Mouse (Mus musculus) small intestine, adult 2 months (tissue): ENCODE results near the gene Tmem50b. TPM values are rescaled to one million over a fixed set of nuclear protein-coding genes. Genes with fewer than 3 reads are reported as not detected.

Experiments
- H3K27ac ChIP-seq: fragments of 200-500 bp; 2 replicates; pipeline ENCODE4 v1.5.1; 2012; ENCODE audit warnings: low read depth, low read length, control low read depth, inconsistent platforms; ENCODE audit not compliant: insufficient read depth
- H3K27me3 ChIP-seq: fragments of 200-500 bp; 2 replicates; pipeline ENCODE4 v1.6.1; 2012; ENCODE audit warnings: mild to moderate bottlenecking, moderate library complexity, low read length, inconsistent platforms; ENCODE audit not compliant: control insufficient read depth, insufficient read depth
- H3K36me3 ChIP-seq: fragments of 200-500 bp; 2 replicates; pipeline ENCODE4 v1.6.1; 2012; ENCODE audit warnings: mild to moderate bottlenecking, low read length, control low read depth, inconsistent platforms; ENCODE audit not compliant: control insufficient read depth, insufficient read depth
- H3K4me1 ChIP-seq: fragments of 200-500 bp; 2 replicates; pipeline ENCODE4 v1.6.1; 2012; ENCODE audit warnings: low read length, inconsistent platforms, mixed read lengths; ENCODE audit not compliant: control insufficient read depth, insufficient read depth, insufficient read length
- H3K4me3 ChIP-seq: fragments of 200-500 bp; 2 replicates; pipeline ENCODE4 v1.5.1; 2012; ENCODE audit warnings: low read depth, mild to moderate bottlenecking, control low read depth, inconsistent platforms, low read length, moderate library complexity
- CTCF ChIP-seq: fragments of 200-500 bp; IDR thresholded peaks from 2 replicates; pipeline ENCODE4 v1.5.1; 2012; ENCODE audit warnings: low read depth, mild to moderate bottlenecking, control low read depth, inconsistent platforms, low read length, moderate library complexity, mixed read lengths; ENCODE audit not compliant: insufficient replicate concordance, insufficient read length; ENCODE audit errors: extremely low read depth
- POLR2A ChIP-seq: fragments of 200-500 bp; IDR thresholded peaks from 2 replicates; pipeline ENCODE4 v1.6.1; 2012; ENCODE audit warnings: low read depth, mild to moderate bottlenecking, control low read depth, inconsistent platforms, low read length, moderate library complexity
- WGBS: fragments of 180-500 bp; shearing (Covaris S2); methylation state at CpG from one replicate; pipeline ENCODE4 v1.1.7; 2018; 5-methylcytosine and 5-hydroxymethylcytosine counted together
- polyA plus RNA-seq: library from polyadenylated mRNA; depleted of rRNA; stranded (reverse); fragments of >200 nt; gene quantifications from 2 replicates; pipeline ENCODE4 v1.2.3, GENCODE M21; 2012

Tmem50b gene
- polyA plus RNA-seq, 1 experiment = 20.0 TPM

DNA sequence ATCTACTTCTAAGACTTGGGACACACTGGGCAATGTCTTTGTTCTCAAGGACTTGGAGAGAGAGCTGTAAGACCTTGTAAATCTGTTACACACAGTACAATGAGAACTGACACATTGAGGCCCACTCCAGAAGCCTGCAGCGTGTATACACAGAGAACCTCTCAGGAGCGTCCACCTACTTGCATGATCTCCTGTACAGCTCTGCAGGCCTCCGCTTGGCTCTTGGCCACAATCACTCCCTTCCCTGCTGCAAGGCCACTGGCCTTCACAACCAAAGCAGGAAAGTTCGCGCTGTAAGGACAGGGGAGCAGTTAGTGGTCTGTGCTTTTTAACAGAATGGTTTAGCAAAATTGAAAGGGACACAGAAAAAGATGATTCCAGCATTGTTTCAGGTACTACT is 41.6 kb upstream of the Tmem50b start:
- no peak for TF ChIP-seq CTCF
- TF ChIP-seq POLR2A = no peak
- Histone ChIP-seq H3K4me1 (no peaks in the 10 kb centered on the region), H3K36me3 (peaks cover 45% of the 10 kb centered on the region), H3K27ac (no peak overlapping the region), H3K4me3 (no peak overlapping the region), H3K27me3 (no peaks in the 10 kb centered on the region)
- 93% methylated on average over 5 of the region's 5 CpGs for WGBS

DNA sequence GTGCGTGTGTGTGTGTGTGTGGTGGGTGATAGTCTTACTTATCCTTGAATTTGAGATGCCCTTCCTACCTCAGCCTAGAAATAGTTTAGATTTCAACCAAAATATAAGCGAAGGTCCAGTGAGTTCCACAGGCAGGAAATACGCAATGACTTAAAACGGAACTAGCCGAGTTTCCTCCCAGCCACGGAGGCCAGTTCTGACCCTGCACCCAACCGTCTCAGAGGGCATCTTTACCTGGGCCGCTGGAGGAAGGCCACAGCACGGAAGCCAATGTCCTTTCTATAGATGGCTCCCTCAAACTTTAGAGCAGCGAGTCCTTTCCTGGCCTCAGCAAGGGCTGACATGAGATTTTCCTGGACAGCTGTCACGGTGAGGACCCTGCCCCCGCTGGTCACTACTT is 36.0 kb upstream of the Tmem50b start:
- no peak for TF ChIP-seq POLR2A
- no peak for TF ChIP-seq CTCF
- no peak overlapping the region for H3K4me3 ChIP-seq
- WGBS = 87% methylated on average over 12 of the region's 12 CpGs

DNA sequence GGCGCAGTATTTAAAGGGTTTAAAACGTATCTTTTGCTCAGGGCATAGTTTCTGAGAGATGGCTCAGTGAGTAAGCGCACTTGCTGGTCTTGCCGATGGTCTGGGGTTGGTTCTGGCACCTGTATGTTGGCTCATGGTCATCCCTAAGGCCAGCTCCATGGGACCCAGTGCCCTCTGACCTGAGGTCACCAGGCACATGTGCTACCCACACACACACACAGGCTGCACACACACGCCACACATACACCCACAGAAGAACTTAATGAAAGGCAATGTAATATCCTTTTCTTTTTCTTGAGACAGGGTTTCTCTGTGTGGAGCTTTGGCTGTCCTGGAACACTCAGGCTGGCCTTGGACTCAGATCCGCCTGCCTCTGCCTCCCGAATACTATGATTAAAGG is 35.3 kb upstream of the Tmem50b start:
- WGBS = 90% methylated on average over 7 of the region's 7 CpGs
- Histone ChIP-seq H3K36me3 (peaks cover 42% of the 10 kb centered on the region), H3K4me1 (no peaks in the 10 kb centered on the region), H3K27ac (no peak overlapping the region), H3K4me3 (no peak overlapping the region), H3K27me3 (no peaks in the 10 kb centered on the region)
- no peak for TF ChIP-seq CTCF
- no peak for TF ChIP-seq POLR2A

More for the DNA sequence above, 36.0 kb upstream of the Tmem50b start:
- Histone ChIP-seq H3K4me1 (no peaks in the 10 kb centered on the region), H3K36me3 (peaks cover 42% of the 10 kb centered on the region), H3K27me3 (no peaks in the 10 kb centered on the region), H3K27ac (no peak overlapping the region)

DNA sequence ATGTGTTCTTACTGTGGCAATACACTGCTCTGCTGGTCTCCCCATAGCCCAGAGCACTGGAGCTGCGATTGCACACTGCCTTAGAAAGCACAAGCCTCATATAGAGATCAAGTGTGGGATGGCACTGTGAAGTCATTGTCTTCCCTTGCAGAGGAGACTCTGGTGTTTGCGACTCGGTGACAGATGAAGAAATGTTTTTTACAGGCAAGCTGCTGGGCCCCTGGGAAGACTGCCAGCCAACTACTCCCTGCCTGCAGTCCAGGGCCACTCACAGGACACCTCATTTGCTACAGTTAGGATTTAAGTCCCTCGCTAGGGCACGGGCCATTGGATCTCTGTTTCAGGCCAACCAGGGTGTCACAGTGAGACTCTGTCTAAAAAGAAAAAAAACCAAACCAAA is 34.8 kb upstream of the Tmem50b start:
- H3K27me3 ChIP-seq = no peaks in the 10 kb centered on the region
- H3K27ac ChIP-seq = no peak overlapping the region
- H3K4me3 ChIP-seq = no peak overlapping the region
- H3K4me1 ChIP-seq = no peaks in the 10 kb centered on the region
- peaks cover 40% of the 10 kb centered on the region for H3K36me3 ChIP-seq
- WGBS = 86% methylated on average over 5 of the region's 5 CpGs
- no peak for TF ChIP-seq CTCF
- no peak for TF ChIP-seq POLR2A

DNA sequence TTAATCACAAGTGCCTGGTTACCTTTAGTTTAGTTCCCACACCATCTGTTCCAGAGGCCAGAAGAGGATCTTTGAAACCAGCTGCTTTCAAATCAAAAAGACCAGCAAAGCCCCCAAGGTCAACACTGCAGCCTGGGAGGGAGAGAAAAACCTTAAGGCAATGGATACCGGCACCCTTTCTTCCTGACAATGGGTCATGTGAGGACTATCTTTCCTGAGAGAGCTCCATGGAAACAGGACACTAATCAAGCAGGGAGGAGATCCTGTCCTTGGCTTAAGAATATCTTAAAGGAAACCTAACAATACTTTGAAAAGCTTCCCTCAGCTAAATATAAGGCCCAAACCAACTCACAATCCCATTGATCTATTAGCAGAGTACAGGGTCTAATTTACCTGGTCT is 33.0 kb upstream of the Tmem50b start:
- 74% methylated on average over 1 of the region's 1 CpGs for WGBS
- Histone ChIP-seq H3K4me1 (no peaks in the 10 kb centered on the region), H3K27ac (no peak overlapping the region), H3K4me3 (no peak overlapping the region), H3K27me3 (no peaks in the 10 kb centered on the region), H3K36me3 (peaks cover 33% of the 10 kb centered on the region)
- no peak for TF ChIP-seq POLR2A

DNA sequence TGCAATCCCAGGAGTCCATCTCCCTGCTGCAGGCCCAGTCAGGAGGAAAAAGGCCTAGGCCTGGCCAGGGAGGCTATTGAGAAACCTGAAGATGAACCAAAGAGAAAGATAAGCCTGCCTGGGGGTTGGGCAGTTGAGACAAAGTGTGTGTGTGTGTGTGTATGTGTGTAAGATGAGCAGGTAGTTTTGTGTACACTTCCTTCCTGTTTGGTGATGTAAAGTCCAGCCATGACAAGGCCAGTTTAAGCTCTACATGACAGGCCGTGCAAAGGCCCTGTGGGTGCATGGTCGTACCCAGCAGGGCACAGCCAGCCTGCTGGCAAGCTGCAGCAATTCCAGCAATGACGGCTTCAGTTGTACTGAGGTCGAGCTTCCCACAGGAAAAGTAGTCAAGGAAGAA is 32.1 kb upstream of the Tmem50b start:
- H3K36me3 ChIP-seq = peaks cover 37% of the 10 kb centered on the region
- no peaks in the 10 kb centered on the region for H3K4me1 ChIP-seq
- TF ChIP-seq CTCF (no peak), POLR2A (no peak)
- no peak overlapping the region for H3K4me3 ChIP-seq
- 91% methylated on average over 4 of the region's 4 CpGs for WGBS
- H3K27me3 ChIP-seq = no peaks in the 10 kb centered on the region
- no peak overlapping the region for H3K27ac ChIP-seq

DNA sequence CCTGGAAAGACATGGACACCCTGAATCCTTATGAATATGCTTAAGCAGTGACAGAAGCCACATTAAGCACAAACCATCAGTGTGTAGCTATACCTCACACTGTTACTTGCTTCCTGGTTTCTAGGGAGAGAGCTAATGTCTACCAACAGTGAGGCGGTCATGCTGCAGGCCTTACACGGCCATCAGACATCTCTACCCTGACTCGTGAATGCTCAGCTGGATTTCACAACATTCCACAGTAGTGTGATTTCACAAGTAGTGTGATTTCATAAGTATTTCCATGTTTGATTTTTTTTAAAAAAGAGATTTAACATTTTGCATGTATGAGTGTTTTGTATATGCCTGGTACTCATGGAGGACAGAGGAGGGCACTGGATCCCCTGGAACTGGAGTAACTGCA is 31.1 kb upstream of the Tmem50b start:
- peaks cover 40% of the 10 kb centered on the region for H3K36me3 ChIP-seq

DNA sequence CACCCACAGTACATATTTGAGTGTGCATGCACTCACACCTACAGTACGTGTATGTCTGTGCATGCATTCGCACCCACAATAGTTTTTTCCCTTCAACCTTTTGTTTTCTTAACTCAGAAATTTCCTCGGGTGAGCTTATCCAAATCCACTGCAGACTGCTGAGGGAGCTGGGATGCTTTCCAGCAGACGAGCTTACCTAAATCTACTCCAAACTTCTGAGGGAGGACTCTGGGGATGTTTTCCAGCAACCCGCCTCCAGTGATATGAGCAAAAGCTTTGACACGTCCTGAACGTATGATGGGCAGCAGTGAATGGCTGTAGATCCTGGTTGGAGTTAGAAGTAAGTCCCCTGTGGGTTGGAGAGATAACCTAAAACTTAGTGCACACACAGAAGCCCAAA is 30.2 kb upstream of the Tmem50b start:
- 89% methylated on average over 7 of the region's 7 CpGs for WGBS
- no peaks in the 10 kb centered on the region for H3K27me3 ChIP-seq
- H3K27ac ChIP-seq = no peak overlapping the region
- TF ChIP-seq POLR2A (no peak), CTCF (no peak)
- peaks cover 41% of the 10 kb centered on the region for H3K36me3 ChIP-seq
- H3K4me1 ChIP-seq = no peaks in the 10 kb centered on the region
- no peak overlapping the region for H3K4me3 ChIP-seq

More for the DNA sequence above, 31.1 kb upstream of the Tmem50b start:
- H3K4me3 ChIP-seq = no peak overlapping the region
- H3K27me3 ChIP-seq = no peaks in the 10 kb centered on the region
- WGBS = 87% methylated on average over 3 of the region's 3 CpGs
- TF ChIP-seq CTCF = no peak
- no peak for TF ChIP-seq POLR2A
- no peak overlapping the region for H3K27ac ChIP-seq
- H3K4me1 ChIP-seq = no peaks in the 10 kb centered on the region
